Mouse (Mus musculus): Measurements from ENCODE around the gene Kdm4a.

Gene Kdm4a

GRCm38 (mm10) chr4:118117565-118117964 lies 62.3 kb downstream of the Kdm4a start:
- Histone ChIP-seq H3K9me3 (ENCODE audit: low read length) (no peaks in the 10 kb centered on the region), H3K4me3 (replicated peaks; ENCODE audit: low read length) (no peak overlapping the region), H3K36me3 (ENCODE audit: insufficient read depth, low read length) (peaks cover 10% of the 10 kb centered on the region), H3K27me3 (ENCODE audit: insufficient read depth, low read length) (no peaks in the 10 kb centered on the region), H3K4me1 (replicated peaks; ENCODE audit: low read depth, low read length) (peaks cover 21% of the 10 kb centered on the region)
- TF ChIP-seq POU5F1 (IDR thresholded peaks at IDR 0.05; ENCODE audit: borderline replicate concordance, low read length) (no peak), NANOG (IDR thresholded peaks at IDR 0.05; ENCODE audit: borderline replicate concordance, low read length) (no peak), CTCF (conservative IDR thresholded peaks at IDR 0.05; ENCODE audit: low read length) (no peak)

- TF ChIP-seq NANOG (IDR thresholded peaks at IDR 0.05; ENCODE audit: borderline replicate concordance, low read length): no peak
- TF ChIP-seq CTCF (conservative IDR thresholded peaks at IDR 0.05; ENCODE audit: low read length): no peak
- TF ChIP-seq POU5F1 (IDR thresholded peaks at IDR 0.05; ENCODE audit: borderline replicate concordance, low read length): no peak
- H3K27me3 ChIP-seq (ENCODE audit: insufficient read depth, low read length): no peaks in the 10 kb centered on the region
- no peaks in the 10 kb centered on the region for H3K9me3 ChIP-seq (ENCODE audit: low read length)
- H3K4me1 ChIP-seq (replicated peaks; ENCODE audit: low read depth, low read length): peaks cover 20% of the 10 kb centered on the region
- H3K36me3 ChIP-seq (ENCODE audit: insufficient read depth, low read length): peaks cover 8% of the 10 kb centered on the region
- H3K4me3 ChIP-seq (replicated peaks; ENCODE audit: low read length): no peak overlapping the region
Measured at GRCm38 (mm10) chr4:118116098-118116497, 63.7 kb downstream of the Kdm4a start.

GRCm38 (mm10) chr4:118115132-118115531 lies 64.7 kb downstream of the Kdm4a start:
- Histone ChIP-seq H3K27me3 (ENCODE audit: insufficient read depth, low read length) (no peaks in the 10 kb centered on the region), H3K4me1 (replicated peaks; ENCODE audit: low read depth, low read length) (peaks cover 20% of the 10 kb centered on the region), H3K9me3 (ENCODE audit: low read length) (no peaks in the 10 kb centered on the region), H3K4me3 (replicated peaks; ENCODE audit: low read length) (no peak overlapping the region), H3K36me3 (ENCODE audit: insufficient read depth, low read length) (peaks cover 8% of the 10 kb centered on the region)
- no peak for TF ChIP-seq NANOG (IDR thresholded peaks at IDR 0.05; ENCODE audit: borderline replicate concordance, low read length)

DNA sequence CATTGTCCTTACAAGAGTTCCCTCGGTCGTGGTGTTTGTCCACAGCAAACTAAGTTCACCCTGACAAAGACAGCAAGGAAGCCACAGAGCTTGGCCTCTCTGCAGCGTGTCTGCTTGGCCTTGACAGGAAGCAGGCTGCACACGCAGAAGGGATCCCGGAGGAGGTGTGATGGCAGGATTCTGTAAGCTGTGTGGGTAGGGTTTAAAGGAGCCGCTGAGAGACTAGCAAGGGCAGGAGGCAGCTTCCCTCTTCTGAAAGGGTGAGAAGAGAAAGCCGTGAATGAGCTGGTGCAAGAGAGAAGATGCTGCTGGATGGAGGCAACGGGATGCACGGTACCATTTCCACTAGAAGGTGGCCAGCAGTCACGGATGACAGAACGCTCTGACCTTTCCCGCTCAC lies 67.2 kb downstream of the Kdm4a start:
- no peaks in the 10 kb centered on the region for H3K27me3 ChIP-seq (ENCODE audit: insufficient read depth, low read length)
- no peak overlapping the region for H3K4me3 ChIP-seq (replicated peaks; ENCODE audit: low read length)
- peaks cover 26% of the 10 kb centered on the region for H3K4me1 ChIP-seq (replicated peaks; ENCODE audit: low read depth, low read length)
- H3K36me3 ChIP-seq (ENCODE audit: insufficient read depth, low read length): peaks cover 8% of the 10 kb centered on the region
- TF ChIP-seq POU5F1 (IDR thresholded peaks at IDR 0.05; ENCODE audit: borderline replicate concordance, low read length): no peak
- H3K9me3 ChIP-seq (ENCODE audit: low read length): no peaks in the 10 kb centered on the region

DNA sequence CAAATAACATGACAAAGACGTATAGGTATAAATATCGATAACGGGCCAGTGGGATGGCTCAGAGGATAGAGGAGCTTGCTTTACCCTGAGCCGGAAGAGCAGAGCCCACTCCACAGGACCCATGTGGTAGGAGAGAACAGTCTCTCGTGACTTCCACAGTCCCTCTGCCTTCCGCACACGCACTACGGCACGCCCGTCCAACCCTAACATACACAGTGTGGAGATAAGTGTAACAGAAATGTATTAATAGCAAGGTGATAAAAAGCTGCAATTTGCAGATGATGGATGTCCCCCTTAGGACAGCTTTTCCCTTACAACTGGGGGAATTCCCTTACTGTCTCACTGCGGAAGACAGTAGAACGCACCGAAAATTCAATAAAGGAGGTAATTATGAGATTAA lies 70.2 kb downstream of the Kdm4a start:
- H3K9me3 ChIP-seq (ENCODE audit: low read length): no peaks in the 10 kb centered on the region
- no peaks in the 10 kb centered on the region for H3K27me3 ChIP-seq (ENCODE audit: insufficient read depth, low read length)
- peaks cover 8% of the 10 kb centered on the region; the same call in 1 of the 2 replicates for H3K36me3 ChIP-seq (ENCODE audit: insufficient read depth, low read length)
- TF ChIP-seq NANOG (IDR thresholded peaks at IDR 0.05; ENCODE audit: borderline replicate concordance, low read length) (no peak), POU5F1 (IDR thresholded peaks at IDR 0.05; ENCODE audit: borderline replicate concordance, low read length) (no peak), CTCF (conservative IDR thresholded peaks at IDR 0.05; ENCODE audit: low read length) (no peak)
- H3K4me3 ChIP-seq (replicated peaks; ENCODE audit: low read length): no peak overlapping the region
- peaks cover 30% of the 10 kb centered on the region for H3K4me1 ChIP-seq (replicated peaks; ENCODE audit: low read depth, low read length)

DNA sequence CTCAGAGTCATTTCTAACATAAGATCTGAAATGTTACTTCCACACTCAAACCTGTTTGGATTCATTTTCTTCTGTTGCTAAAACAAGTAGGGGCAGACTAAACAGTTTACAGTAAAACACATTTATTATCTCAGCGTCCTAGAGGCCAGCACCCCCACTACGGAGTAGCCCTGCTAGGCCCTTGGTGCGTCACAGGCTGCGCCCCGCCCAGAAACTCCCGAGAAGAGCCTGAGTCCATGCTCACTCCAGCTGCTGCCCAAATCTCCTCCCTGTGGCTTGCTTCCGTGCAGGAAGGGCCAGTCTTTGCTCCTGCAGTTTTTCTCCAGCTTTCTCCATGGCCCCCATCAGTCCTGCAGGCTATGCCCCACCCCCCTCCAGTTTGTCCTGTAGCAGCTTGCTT lies 71.1 kb downstream of the Kdm4a start:
- no peaks in the 10 kb centered on the region for H3K9me3 ChIP-seq (ENCODE audit: low read length)
- no peaks in the 10 kb centered on the region for H3K27me3 ChIP-seq (ENCODE audit: insufficient read depth, low read length)
- no peak for TF ChIP-seq NANOG (IDR thresholded peaks at IDR 0.05; ENCODE audit: borderline replicate concordance, low read length)
- TF ChIP-seq POU5F1 (IDR thresholded peaks at IDR 0.05; ENCODE audit: borderline replicate concordance, low read length): no peak
- TF ChIP-seq CTCF (conservative IDR thresholded peaks at IDR 0.05; ENCODE audit: low read length): no peak
- peaks cover 30% of the 10 kb centered on the region for H3K4me1 ChIP-seq (replicated peaks; ENCODE audit: low read depth, low read length)
- no peak overlapping the region for H3K4me3 ChIP-seq (replicated peaks; ENCODE audit: low read length)
- peaks cover 8% of the 10 kb centered on the region; the same call in 1 of the 2 replicates for H3K36me3 ChIP-seq (ENCODE audit: insufficient read depth, low read length)

DNA sequence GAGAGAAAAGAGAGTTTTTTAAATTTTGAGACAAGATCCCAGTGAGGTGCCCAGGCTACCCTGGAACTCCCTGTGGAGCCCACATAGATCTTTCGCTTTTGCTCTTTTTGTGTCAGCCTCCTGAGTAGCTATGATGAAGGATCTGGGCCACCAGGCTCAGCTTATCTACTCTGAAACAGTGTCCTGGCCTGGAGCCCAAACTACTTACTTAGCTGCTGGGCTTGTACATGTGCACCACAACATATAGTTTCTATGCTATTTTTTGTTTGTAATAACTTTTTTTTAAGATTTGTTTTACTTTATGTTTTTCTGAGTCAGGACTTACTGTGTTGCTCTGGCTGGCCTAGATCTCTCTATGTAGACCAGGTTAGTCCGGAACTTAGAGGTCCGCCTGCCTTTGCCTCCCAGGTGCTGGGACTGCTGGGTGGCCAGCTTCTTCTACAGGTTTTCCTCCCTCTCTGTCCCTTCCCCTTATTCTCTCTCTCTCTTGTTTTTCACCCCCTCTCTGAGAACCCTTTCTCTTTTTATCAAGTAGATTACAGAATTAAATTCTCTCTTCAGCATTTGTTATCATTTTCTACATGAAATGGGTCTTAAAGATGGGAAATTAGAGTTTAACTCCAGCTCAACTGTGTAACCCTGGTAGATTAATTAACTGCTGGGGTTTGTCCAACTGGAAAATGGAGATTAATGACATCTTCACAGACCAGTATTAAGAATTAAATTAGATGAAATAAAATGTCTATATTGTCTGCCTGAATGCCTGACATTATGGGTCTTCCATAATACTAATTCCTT lies 74.4 kb downstream of the Kdm4a start:
- peaks cover 22% of the 10 kb centered on the region for H3K4me1 ChIP-seq (replicated peaks; ENCODE audit: low read depth, low read length)
- H3K27me3 ChIP-seq (ENCODE audit: insufficient read depth, low read length): no peaks in the 10 kb centered on the region
- TF ChIP-seq POU5F1 (IDR thresholded peaks at IDR 0.05; ENCODE audit: borderline replicate concordance, low read length) (no peak), CTCF (conservative IDR thresholded peaks at IDR 0.05; ENCODE audit: low read length) (no peak), NANOG (IDR thresholded peaks at IDR 0.05; ENCODE audit: borderline replicate concordance, low read length) (no peak)
- H3K9me3 ChIP-seq (ENCODE audit: low read length): no peaks in the 10 kb centered on the region
- H3K4me3 ChIP-seq (replicated peaks; ENCODE audit: low read length): no peak overlapping the region
- H3K36me3 ChIP-seq (ENCODE audit: insufficient read depth, low read length): no peaks in the 10 kb centered on the region

DNA sequence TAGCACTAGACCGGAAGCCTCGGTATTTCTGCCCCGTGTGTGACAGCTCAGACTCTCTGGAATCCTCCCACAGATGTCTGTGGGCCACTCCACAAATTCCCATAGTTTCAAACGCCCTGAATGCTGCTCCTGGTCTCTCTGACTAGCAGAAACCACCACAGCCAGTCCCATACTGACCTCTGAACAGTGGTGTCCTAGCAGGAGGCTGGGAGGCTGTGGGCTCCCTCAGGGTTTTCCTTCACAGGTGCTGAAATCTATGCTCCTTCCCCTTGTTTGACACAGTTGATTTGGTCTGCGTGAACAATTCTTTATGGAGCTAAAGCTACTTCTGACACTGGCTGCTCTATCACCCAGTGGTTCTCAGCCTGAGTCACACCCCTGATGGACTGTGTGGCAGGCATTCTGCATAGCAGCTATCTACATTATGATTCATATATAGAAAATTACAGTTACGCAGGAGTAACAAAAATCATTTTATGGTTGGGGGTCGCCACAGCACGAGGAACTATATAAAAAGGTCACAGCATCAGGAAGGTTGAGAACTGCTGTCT lies 76.5 kb downstream of the Kdm4a start:
- H3K4me3 ChIP-seq (replicated peaks; ENCODE audit: low read length): no peak overlapping the region
- H3K36me3 ChIP-seq (ENCODE audit: insufficient read depth, low read length): no peaks in the 10 kb centered on the region
- H3K4me1 ChIP-seq (replicated peaks; ENCODE audit: low read depth, low read length): peaks cover 9% of the 10 kb centered on the region
- no peaks in the 10 kb centered on the region for H3K27me3 ChIP-seq (ENCODE audit: insufficient read depth, low read length)
- H3K9me3 ChIP-seq (ENCODE audit: low read length): no peaks in the 10 kb centered on the region
- no peak for TF ChIP-seq NANOG (IDR thresholded peaks at IDR 0.05; ENCODE audit: borderline replicate concordance, low read length)
- TF ChIP-seq POU5F1 (IDR thresholded peaks at IDR 0.05; ENCODE audit: borderline replicate concordance, low read length): no peak
- no peak for TF ChIP-seq CTCF (conservative IDR thresholded peaks at IDR 0.05; ENCODE audit: low read length)

DNA sequence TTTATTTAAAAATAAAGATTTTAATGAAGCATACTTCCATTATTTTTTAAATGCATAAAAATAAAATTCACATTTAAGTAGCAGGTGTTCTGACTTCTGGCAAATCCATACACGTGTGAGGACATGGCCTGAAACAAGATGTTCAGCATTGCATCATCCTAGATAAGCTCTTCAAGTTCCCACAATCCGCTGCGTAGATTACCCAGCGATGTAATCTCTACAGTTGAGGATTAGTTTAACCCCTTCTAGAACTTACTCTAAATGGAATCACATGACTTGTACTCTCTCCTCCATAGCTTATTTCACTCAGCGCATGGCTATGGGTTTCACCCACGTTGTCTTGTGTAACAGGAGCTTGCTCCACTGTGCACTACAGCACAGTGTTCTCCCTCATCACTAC lies 78.3 kb downstream of the Kdm4a start:
- TF ChIP-seq CTCF (conservative IDR thresholded peaks at IDR 0.05; ENCODE audit: low read length): no peak
- TF ChIP-seq NANOG (IDR thresholded peaks at IDR 0.05; ENCODE audit: borderline replicate concordance, low read length): no peak
- no peak for TF ChIP-seq POU5F1 (IDR thresholded peaks at IDR 0.05; ENCODE audit: borderline replicate concordance, low read length)
- no peaks in the 10 kb centered on the region for H3K36me3 ChIP-seq (ENCODE audit: insufficient read depth, low read length)
- no peak overlapping the region for H3K4me3 ChIP-seq (replicated peaks; ENCODE audit: low read length)

More for the DNA sequence above, 78.3 kb downstream of the Kdm4a start:
- Histone ChIP-seq H3K9me3 (ENCODE audit: low read length) (no peaks in the 10 kb centered on the region), H3K27me3 (ENCODE audit: insufficient read depth, low read length) (no peaks in the 10 kb centered on the region), H3K4me1 (replicated peaks; ENCODE audit: low read depth, low read length) (peaks cover 16% of the 10 kb centered on the region)

All from E14TG2a.4 (cell line).